Mouse (Mus musculus) midbrain, embryonic 15.5 days (tissue): ENCODE data around the gene Kcna7. TPM values are rescaled to one million over a fixed set of nuclear protein-coding genes. Genes with fewer than 3 reads are reported as not detected.

Source experiments
- ATAC-seq: fragments of 200-750 bp; cut with Nextera tagmentation; replicated peaks from 2 replicates; pipeline ENCODE4 v1.8.0; 2017; ENCODE audit warnings: moderate TSS enrichment
- H3K27ac ChIP-seq: fragments of 300-500 bp; sonication (generic); 2 replicates; pipeline ENCODE4 v1.5.1; 2015; ENCODE audit warnings: mild to moderate bottlenecking, inconsistent platforms
- H3K27me3 ChIP-seq: fragments of 300-500 bp; sonication (generic); replicated peaks from 2 replicates; pipeline ENCODE4 v1.6.1; 2015; ENCODE audit warnings: inconsistent platforms
- H3K36me3 ChIP-seq: fragments of 300-500 bp; sonication (generic); replicated peaks from 2 replicates; pipeline ENCODE4 v1.6.1; 2015; ENCODE audit warnings: inconsistent platforms
- H3K4me1 ChIP-seq: fragments of 300-500 bp; sonication (generic); 2 replicates; pipeline ENCODE4 v1.6.1; 2015; ENCODE audit warnings: inconsistent platforms
- H3K4me2 ChIP-seq: fragments of 300-500 bp; sonication (generic); 2 replicates; pipeline ENCODE4 v1.6.1; 2015; ENCODE audit warnings: inconsistent platforms, mild to moderate bottlenecking, moderate library complexity
- H3K4me3 ChIP-seq: fragments of 300-500 bp; sonication (generic); 2 replicates; pipeline ENCODE4 v1.5.1; 2015; ENCODE audit warnings: mild to moderate bottlenecking, inconsistent platforms
- H3K9ac ChIP-seq: fragments of 300-500 bp; sonication (generic); 2 replicates; pipeline ENCODE4 v1.6.1; 2015; ENCODE audit warnings: mild to moderate bottlenecking, inconsistent platforms
- H3K9me3 ChIP-seq: fragments of 300-500 bp; sonication (generic); 2 replicates; pipeline ENCODE4 v1.6.1; 2016; ENCODE audit warnings: inconsistent platforms
- WGBS: fragments of 180-500 bp; shearing (Covaris S2); methylation state at CpG from one replicate; pipeline ENCODE4 v1.1.7; 2015; ENCODE audit warnings: mixed read lengths; 5-methylcytosine and 5-hydroxymethylcytosine counted together
- microRNA-seq: library from miRNA; unstranded; fragments of <30 nt; microRNA quantifications from one replicate; pipeline ENCODE4, GENCODE M21; 2016
- polyA plus RNA-seq: library from polyadenylated mRNA; unstranded; fragments of >200 nt; fragmentation: Nextera tagmentation; extraction: Ambion mirVana; gene quantifications from 2 replicates; pipeline ENCODE4 v1.2.1, GENCODE M21; 2015

Gene Kcna7
- polyA plus RNA-seq, 1 experiment from 2014 or later, result not detected

GRCm38 (mm10) chr7:45457204-45458060, 52.0 kb downstream of the Kcna7 start:
- Histone ChIP-seq H3K4me1 (peaks cover 35% of the 10 kb centered on the region), H3K4me3 (peak overlapping the region; percentile 83), H3K4me2 (peak overlapping the region; percentile 70), H3K36me3 (peaks cover 10% of the 10 kb centered on the region), H3K27ac (peak overlapping the region; percentile 91; the same call in 1 of the 2 replicates), H3K9ac (peak overlapping the region; percentile 79; the same call in 1 of the 2 replicates), H3K27me3 (no peaks in the 10 kb centered on the region), H3K9me3 (no peaks in the 10 kb centered on the region)
- WGBS, result 66% methylated on average over 10 of the region's 10 CpGs
- ATAC-seq, result no peak

- Histone ChIP-seq H3K9me3 (no peaks in the 10 kb centered on the region), H3K36me3 (peaks cover 14% of the 10 kb centered on the region), H3K4me1 (peaks cover 35% of the 10 kb centered on the region), H3K27me3 (no peaks in the 10 kb centered on the region), H3K4me3 (peak overlapping the region; percentile 83), H3K27ac (peak overlapping the region; percentile 91), H3K9ac (peak overlapping the region; percentile 79), H3K4me2 (peak overlapping the region; percentile 70)
- ATAC-seq, result peak; percentile 79
- WGBS, result 1% methylated on average over 43 of the region's 43 CpGs
These were observed 53.5 kb downstream of the Kcna7 start for GRCm38 (mm10) chr7:45458748-45459563.

Small RNA genes lying within 50 kb of the gene (microRNA-seq; reads per million reads assigned to microRNA genes)
- not detected for gene Gm22133

Other genes with a start within 250 kb of the Kcna7 start
- 0.59 and 1.0 TPM in 2 replicates for gene Slc17a7, start 241.7 kb upstream of the Kcna7 start, polyA plus RNA-seq
- not detected in 2 replicates for gene Gfy, start 226.1 kb upstream of the Kcna7 start, polyA plus RNA-seq
- gene Pth2, start 224.7 kb upstream of the Kcna7 start, polyA plus RNA-seq, result 0.68 and 0.93 TPM in 2 replicates
- gene Ccdc155, start 200.8 kb upstream of the Kcna7 start, polyA plus RNA-seq, result 0.63 and 0.84 TPM in 2 replicates
- 4.0 and 5.8 TPM in 2 replicates for gene Dkkl1, start 193.5 kb upstream of the Kcna7 start, polyA plus RNA-seq
- 45.7 and 55.8 TPM in 2 replicates for gene Tead2, start 189.9 kb upstream of the Kcna7 start, polyA plus RNA-seq
- 1.3 and 1.7 TPM in 2 replicates for gene Cd37, start 166.5 kb upstream of the Kcna7 start, polyA plus RNA-seq
- gene Slc6a16, start 164.6 kb upstream of the Kcna7 start, polyA plus RNA-seq, result 0.50 and 0.91 TPM in 2 replicates
- not detected in 2 replicates for gene Slc6a21, start 128.1 kb upstream of the Kcna7 start, polyA plus RNA-seq
- 10.7 and 12.7 TPM in 2 replicates for gene Trpm4, start 71.9 kb upstream of the Kcna7 start, polyA plus RNA-seq
- 0.23 and 0.26 TPM in 2 replicates for gene Hrc, start 70.4 kb upstream of the Kcna7 start, polyA plus RNA-seq
- 29.9 and 31.3 TPM in 2 replicates for gene Ppfia3, start 38.6 kb upstream of the Kcna7 start, polyA plus RNA-seq
- gene Lin7b, start 35.1 kb upstream of the Kcna7 start, polyA plus RNA-seq, result 24.4 TPM in 2 replicates
- 202 and 214 TPM in 2 replicates for gene Snrnp70, start 9.9 kb upstream of the Kcna7 start, polyA plus RNA-seq
- 0.10 TPM in 1 of 2 replicates, not detected in the other for gene Ntf5, start 8.0 kb downstream of the Kcna7 start, polyA plus RNA-seq
- 0.45 and 0.63 TPM in 2 replicates for gene Lhb, start 15.2 kb downstream of the Kcna7 start, polyA plus RNA-seq
- 21.0 and 22.7 TPM in 2 replicates for gene Gys1, start 29.2 kb downstream of the Kcna7 start, polyA plus RNA-seq
- gene Ruvbl2, start 32.4 kb downstream of the Kcna7 start, polyA plus RNA-seq, result 107 and 117 TPM in 2 replicates
- 6,021 and 6,209 TPM in 2 replicates for gene Ftl1, start 54.2 kb downstream of the Kcna7 start, polyA plus RNA-seq
- 257 and 261 TPM in 2 replicates for gene Bax, start 61.2 kb downstream of the Kcna7 start, polyA plus RNA-seq
- gene Tulp2, start 76.2 kb downstream of the Kcna7 start, polyA plus RNA-seq, result 0.08 and 0.23 TPM in 2 replicates
- not detected in 2 replicates for gene Gm45808, start 81.2 kb downstream of the Kcna7 start, polyA plus RNA-seq
- gene Dhdh, start 83.2 kb downstream of the Kcna7 start, polyA plus RNA-seq, result 4.0 and 4.1 TPM in 2 replicates
- 118 and 121 TPM in 2 replicates for gene Nucb1, start 104.8 kb downstream of the Kcna7 start, polyA plus RNA-seq
- 11.7 and 12.5 TPM in 2 replicates for gene Ppp1r15a, start 120.6 kb downstream of the Kcna7 start, polyA plus RNA-seq
- gene Plekha4, start 120.7 kb downstream of the Kcna7 start, polyA plus RNA-seq, result 1.3 TPM in 2 replicates
- gene Hsd17b14, start 149.2 kb downstream of the Kcna7 start, polyA plus RNA-seq, result 0.37 TPM in 1 of 2 replicates, not detected in the other
- 23.8 and 27.1 TPM in 2 replicates for gene Bcat2, start 164.5 kb downstream of the Kcna7 start, polyA plus RNA-seq
- not detected in 2 replicates for gene Fgf21, start 209.8 kb downstream of the Kcna7 start, polyA plus RNA-seq
- gene Fut1, start 211.6 kb downstream of the Kcna7 start, polyA plus RNA-seq, result not detected in 2 replicates
- not detected in 2 replicates for gene Izumo1, start 216.2 kb downstream of the Kcna7 start, polyA plus RNA-seq
- 21.8 and 23.1 TPM in 2 replicates for gene Rasip1, start 221.8 kb downstream of the Kcna7 start, polyA plus RNA-seq
- gene Mamstr, start 234.3 kb downstream of the Kcna7 start, polyA plus RNA-seq, result 3.6 and 3.8 TPM in 2 replicates